Mouse (Mus musculus) retina, adult 2 months (tissue): Measurements from ENCODE around the gene Zbed5.
A peak's percentile ranks its signal among the peaks of the same experiment; 100 is the strongest.
"Not testable (repeated sequence)": the region's sequence is repeated elsewhere in the genome, so short reads cannot be mapped to it uniquely, and the experiment has no call there.

ENCODE experiments used
- DNase-seq: peaks from one replicate; pipeline ENCODE4 v3.0.0-alpha.2; 2012; ENCODE audit warnings: low read depth, low spot score

The Zbed5 gene

GRCm38 (mm10) chr5:129895198-129896088 is at the start of gene Zbed5:
Gene Zbed5 (plus strand): TSS chr5:129895723.
- peak; percentile 85 for DNase-seq

DNA sequence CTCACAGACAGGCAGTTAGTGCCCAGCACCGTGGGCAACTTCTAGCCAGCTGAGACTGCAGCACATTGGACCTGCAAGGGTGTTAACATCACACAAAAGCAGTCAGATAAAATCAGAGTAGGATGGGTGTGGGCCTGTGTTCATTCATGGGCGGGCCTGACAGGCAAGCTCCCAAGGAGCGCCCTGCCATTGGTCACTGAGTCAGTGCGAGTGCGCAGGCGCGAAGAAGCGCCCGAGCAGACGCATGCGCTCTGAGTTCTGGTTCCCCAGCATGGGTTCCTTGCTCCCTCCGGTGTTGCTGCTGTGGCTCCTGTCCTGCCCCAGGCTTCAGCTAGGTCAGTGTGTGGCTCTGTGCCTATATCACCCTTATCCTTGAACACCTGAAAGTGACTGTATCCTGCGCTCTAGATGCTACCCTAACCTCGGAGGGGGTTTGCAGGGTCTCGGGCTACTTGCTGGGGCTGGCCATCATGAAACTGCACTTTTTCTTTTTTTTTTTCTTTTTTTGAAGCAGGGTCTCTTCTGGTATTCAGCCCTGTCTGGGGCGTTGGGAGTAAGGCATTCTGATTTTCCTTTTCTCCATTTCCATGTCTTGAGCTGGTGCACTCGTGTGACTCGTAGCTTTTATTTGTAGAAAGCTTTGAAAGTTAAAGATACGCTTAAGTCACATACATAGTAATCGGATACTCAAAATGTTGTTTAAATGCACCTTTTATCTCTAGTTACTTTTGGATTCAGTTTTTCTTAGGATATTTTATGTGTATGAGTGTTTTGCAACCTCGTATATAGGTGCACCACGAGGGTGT is 48.6 kb upstream of the Zbed5 start, which contains the start of gene Sumf2:
Gene Sumf2, plus strand, starts transcription at position 235 of the 806 bp plus-strand sequence.
- DNase-seq: peak; percentile 84

GRCm38 (mm10) chr5:129847558-129847820 is 48.0 kb upstream of the Zbed5 start:
- DNase-seq: no peak

- DNase-seq: no peak
These were observed 40.4 kb upstream of the Zbed5 start for GRCm38 (mm10) chr5:129855163-129855562.

DNA sequence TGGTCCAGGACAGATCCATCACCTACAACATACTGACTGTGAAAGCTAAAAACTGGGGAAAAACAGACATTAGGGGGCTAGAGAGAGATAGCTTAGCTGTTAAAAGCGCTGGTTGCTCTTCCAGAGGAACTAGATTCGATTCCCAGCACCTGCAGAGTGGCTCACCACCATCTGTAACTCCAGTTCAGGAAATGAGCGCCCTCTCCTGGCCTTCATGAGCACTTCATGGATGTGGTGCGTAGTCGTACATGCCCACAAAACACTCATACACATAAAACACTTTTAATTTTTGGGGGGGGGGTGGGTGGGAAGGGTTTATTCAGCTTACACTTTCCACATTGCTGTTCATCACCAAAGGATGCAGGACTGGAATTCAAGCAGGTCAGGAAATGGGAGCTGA is 39.1 kb upstream of the Zbed5 start:
- DNase-seq: no peak

DNA sequence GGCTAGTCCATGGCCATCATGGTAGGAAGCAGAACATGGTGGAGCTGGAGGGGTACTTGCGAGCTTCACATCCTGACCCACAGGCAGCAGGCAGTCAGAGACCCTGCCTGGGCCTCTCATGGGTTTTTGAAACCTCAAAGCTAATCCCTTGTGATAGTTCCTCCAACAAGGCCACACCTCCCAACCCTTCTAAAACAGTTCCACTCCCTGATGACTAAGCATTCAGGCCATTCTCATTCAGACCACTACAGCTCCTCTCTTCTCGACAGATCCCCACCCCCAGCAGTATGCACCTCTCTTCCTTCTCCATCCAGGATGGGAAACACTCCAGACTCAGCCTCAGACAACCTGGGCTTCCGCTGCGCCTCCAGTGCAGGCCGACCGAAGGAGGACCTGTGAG is 33.2 kb upstream of the Zbed5 start:
- DNase-seq: no peak

DNA sequence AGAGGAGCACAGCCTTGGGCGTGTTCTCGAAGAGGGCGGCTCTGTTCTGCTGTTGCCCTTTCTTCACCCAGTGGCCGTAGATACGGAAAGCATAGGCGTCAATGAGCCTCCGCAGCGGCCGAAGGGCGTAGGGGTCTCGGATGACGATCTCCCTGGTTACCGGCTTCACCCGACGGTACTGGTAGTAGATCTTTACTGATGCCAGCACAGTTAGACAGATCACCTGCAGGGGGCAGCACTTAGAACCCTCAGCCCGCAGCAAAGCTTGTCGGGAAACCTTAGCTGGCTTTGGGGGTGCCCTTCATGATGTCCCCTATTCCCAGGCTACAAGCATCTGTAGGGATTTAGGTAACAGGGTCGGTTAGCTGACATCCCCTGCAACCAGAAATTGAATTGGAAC is 31.1 kb upstream of the Zbed5 start:
- no peak for DNase-seq

- DNase-seq: no peak
These were observed 29.7 kb upstream of the Zbed5 start for GRCm38 (mm10) chr5:129865841-129866240.

- no peak for DNase-seq
These were observed 26.1 kb upstream of the Zbed5 start for GRCm38 (mm10) chr5:129869238-129869995.

- no peak for DNase-seq
These were observed 24.3 kb upstream of the Zbed5 start for GRCm38 (mm10) chr5:129871238-129871637.

DNA sequence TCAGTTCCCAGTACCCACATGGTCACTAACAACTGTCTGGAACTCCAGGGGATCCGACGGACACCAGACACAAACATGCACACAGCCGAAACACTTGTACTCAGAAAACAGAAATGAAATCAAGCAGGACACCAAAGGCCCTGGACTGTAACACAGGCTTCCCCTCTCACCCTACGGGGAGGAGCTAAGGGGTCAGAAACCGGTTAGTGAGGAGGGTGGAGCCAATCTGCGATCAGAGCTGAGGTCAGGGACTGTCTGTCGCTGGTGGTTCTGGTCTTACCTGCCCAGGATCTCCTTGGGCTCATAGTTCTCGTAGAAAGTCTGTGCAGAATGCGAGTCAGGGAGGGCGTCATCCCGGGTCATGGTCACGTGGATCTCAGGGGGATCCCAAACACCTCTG is 21.6 kb upstream of the Zbed5 start:
- DNase-seq: no peak

GRCm38 (mm10) chr5:129875098-129875497 is 20.4 kb upstream of the Zbed5 start:
- DNase-seq: no peak

GRCm38 (mm10) chr5:129877731-129878455 is 17.6 kb upstream of the Zbed5 start:
- no peak for DNase-seq

GRCm38 (mm10) chr5:129878946-129879345 is 16.6 kb upstream of the Zbed5 start:
- DNase-seq: no peak

GRCm38 (mm10) chr5:129879888-129880287 is 15.6 kb upstream of the Zbed5 start:
- no peak for DNase-seq

- DNase-seq: no peak
These were observed 9.3 kb upstream of the Zbed5 start for GRCm38 (mm10) chr5:129886271-129886670.

- peak; percentile 98 for DNase-seq
These were observed 8.4 kb upstream of the Zbed5 start, which contains the start of gene Chchd2 for GRCm38 (mm10) chr5:129886911-129887636. Gene Chchd2 (minus strand): TSS chr5:129887470.

GRCm38 (mm10) chr5:129890390-129890789 is 5.1 kb upstream of the Zbed5 start:
- DNase-seq: not testable (repeated sequence)

GRCm38 (mm10) chr5:129898449-129898848 is 2.9 kb downstream of the Zbed5 start, which contains the start of gene Phkg1:
Gene Phkg1 (minus strand): TSS chr5:129898549.
- no peak for DNase-seq

- no peak for DNase-seq
These were observed 12.3 kb downstream of the Zbed5 start for GRCm38 (mm10) chr5:129907775-129908174.
